Comparison of ENCODE assay signal across 9 mouse cellular contexts in genomic region chr11:75861213-75861612, GRCm38 (mm10).
DNase-seq lines count a peak whose midpoint lies in the region.
"Had no signal": no experiment of that assay in that cellular context is flagged by ENCODE, and none has a peak within 500 bp of the region (broad histone marks: within the 10 kb centered on the region; RNA-seq: fewer than 3 reads in every experiment).

No protein-coding gene starts in this region.

- peak; percentile 65 for DNase-seq in cerebellum, adult 9-10 months
- DNase-seq in cerebellum, adult 8-10 months = no peak
- peak; percentile 45 for DNase-seq in ovary, adult 18-20 months (ENCODE audit: low spot score)
- no peak for DNase-seq in ovary, postnatal 14 days (ENCODE audit: low spot score)
- DNase-seq in lung, adult 18-20 months = peak; percentile 58 to 70
- DNase-seq in urinary bladder, postnatal 36 days (ENCODE audit: low spot score in 2 of 2) = peak; percentile 32 to 71
- DNase-seq in spleen, adult 12 weeks (ENCODE audit: low spot score) = no peak
- no peak for DNase-seq in left cerebral cortex, adult 9 months (ENCODE audit: low spot score in 2 of 2)
- DNase-seq: forebrain, postnatal 0 days had no signal

Comparison
In these comparisons a context has a peak if more than half of its experiments do, and no peak if none do; other contexts are left out.
1. DNase-seq: peak in cerebellum, adult 9-10 months (single experiment), ovary, adult 18-20 months (single experiment), lung, adult 18-20 months (2 of 2) and urinary bladder, postnatal 36 days (2 of 2); none in cerebellum, adult 8-10 months (single experiment), ovary, postnatal 14 days (single experiment), spleen, adult 12 weeks (single experiment) and left cerebral cortex, adult 9 months (0 of 2).